ENCODE assay signal across 17 mouse cellular contexts in the genomic region with DNA sequence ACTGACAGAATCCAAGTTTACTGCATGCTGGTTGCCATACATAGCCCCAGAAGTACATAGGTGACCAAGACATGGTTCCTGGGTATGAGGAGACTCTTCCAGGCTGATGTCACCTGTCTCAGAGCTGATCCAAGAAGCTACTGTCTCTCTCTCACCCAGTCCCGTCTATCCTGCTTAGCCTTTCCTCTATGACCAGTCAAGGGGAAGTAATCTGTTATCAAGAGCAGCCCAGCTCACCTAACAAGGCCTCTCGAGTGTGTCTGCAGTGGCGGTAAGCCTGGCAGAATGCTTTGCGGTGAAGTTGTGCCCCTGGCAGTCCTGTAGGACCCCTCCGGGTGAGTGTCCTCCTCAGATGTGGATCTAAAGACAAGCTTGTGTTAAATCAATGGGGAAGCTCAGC.
"Had no signal": no experiment of that assay in that cellular context is flagged by ENCODE, and none has a peak within 500 bp of the region (broad histone marks: within the 10 kb centered on the region; RNA-seq: fewer than 3 reads in every experiment).

No protein-coding gene starts in this region.

- H3K27me3 ChIP-seq: lung, embryonic 15.5 days; megakaryocyte, embryonic 14.5 days; midbrain, embryonic 13.5 days; midbrain, embryonic 15.5 days; neural tube, embryonic 12.5 days; stomach, embryonic 15.5 days had no signal

- H3K9ac ChIP-seq: liver, postnatal 0 days; lung, embryonic 15.5 days; midbrain, embryonic 13.5 days; midbrain, embryonic 15.5 days; neural tube, embryonic 12.5 days; stomach, embryonic 15.5 days had no signal

- H3K4me2 ChIP-seq: lung, embryonic 15.5 days; midbrain, embryonic 11.5 days; midbrain, embryonic 13.5 days; midbrain, embryonic 15.5 days; neural tube, embryonic 12.5 days; stomach, embryonic 15.5 days had no signal

- H3K4me3 ChIP-seq: lung, embryonic 15.5 days; megakaryocyte, embryonic 14.5 days; midbrain, embryonic 13.5 days; midbrain, embryonic 15.5 days; neural tube, embryonic 12.5 days; stomach, embryonic 15.5 days had no signal

- H3K36me3 ChIP-seq: lung, embryonic 15.5 days; midbrain, embryonic 13.5 days; midbrain, embryonic 15.5 days; neural tube, embryonic 12.5 days; stomach, embryonic 15.5 days had no signal

- H3K9me3 ChIP-seq: lung, embryonic 15.5 days; midbrain, embryonic 13.5 days; midbrain, embryonic 15.5 days; neural tube, embryonic 12.5 days; stomach, embryonic 15.5 days had no signal

- H3K27ac ChIP-seq: lung, embryonic 15.5 days; macrophage; midbrain, embryonic 13.5 days; midbrain, embryonic 15.5 days; neural tube, embryonic 12.5 days; stomach, embryonic 15.5 days; stomach, postnatal 0 days had no signal

- ATAC-seq: liver, postnatal 0 days; lung, postnatal 0 days; midbrain, embryonic 13.5 days; midbrain, embryonic 15.5 days had no signal

- DNase-seq: liver, postnatal 0 days; lung, adult 2 months; lung, postnatal 14 days; lung, postnatal 36 days; right cerebral cortex, postnatal 14 days; thymus, adult 2 months; thymus, postnatal 36 days had no signal
